Mouse (Mus musculus) lung, postnatal 10 days (tissue): ENCODE data around the gene Ksr1.

ENCODE experiments used
- DNase-seq: peaks from one replicate; pipeline ENCODE4 v3.0.0; 2021

Gene Ksr1

DNA sequence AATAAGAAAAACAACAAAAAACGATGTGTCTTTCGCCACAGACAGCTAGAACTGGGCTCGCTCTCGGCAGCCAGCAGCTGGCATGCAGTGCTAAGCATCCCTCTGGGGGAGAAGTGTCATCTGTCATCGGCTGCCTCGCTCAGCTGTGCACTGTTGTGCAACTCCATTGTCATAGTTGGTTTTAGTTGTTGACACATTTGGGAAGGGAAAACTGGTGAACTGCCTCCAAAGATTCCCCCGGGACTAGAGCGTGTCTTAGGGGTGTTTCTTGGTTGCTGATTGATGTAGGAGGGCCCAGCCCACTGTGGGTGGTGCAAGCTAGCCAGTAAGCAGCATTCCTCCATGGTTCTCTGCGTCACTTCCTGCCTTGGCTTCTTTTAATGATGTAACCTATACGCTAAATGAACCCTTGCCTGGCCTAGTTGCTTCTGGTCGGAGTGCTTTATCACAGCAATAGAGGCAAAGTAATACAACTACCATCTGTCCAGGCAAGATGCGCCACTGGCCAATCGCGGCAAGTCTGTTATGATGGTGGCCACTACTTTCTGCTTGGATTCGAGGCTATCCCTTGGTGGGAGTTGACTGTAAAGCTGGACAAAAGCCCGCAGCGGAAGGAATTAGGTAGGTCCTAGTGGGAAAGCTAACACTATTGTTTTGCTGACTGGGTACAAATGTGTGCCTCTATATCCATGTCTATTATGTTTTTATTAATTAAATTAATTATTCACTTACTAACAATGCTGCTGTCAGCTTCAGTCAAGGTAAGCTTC is 172.6 kb downstream of the Ksr1 start:
- DNase-seq: peak; percentile 73

DNA sequence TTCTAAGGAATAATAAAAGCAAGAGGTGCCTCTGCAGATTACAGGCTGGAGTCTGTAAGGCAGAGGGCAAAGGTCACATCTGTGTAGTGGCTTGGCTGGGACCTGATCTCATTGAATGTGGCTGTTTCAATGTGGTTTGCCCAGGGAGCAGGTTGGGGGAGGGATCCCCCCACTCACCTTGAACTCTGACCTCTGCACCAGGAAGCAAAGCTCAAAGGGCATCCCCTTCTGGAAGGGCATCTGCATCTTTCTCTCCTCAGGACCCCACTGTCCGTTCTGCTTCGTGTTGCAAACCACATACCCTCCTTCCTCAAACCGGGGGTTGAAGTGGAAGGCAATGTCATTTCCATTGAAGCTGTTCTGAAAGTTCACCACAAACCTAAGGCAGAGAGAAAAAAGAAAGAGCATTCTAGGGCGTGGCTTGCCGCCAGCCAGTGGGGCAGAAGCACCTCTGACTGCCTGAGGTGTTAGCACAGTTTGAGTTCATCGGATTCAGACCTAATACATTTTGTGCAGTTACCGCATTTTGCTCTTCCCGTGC is 173.3 kb downstream of the Ksr1 start:
- no peak for DNase-seq

- DNase-seq: no peak
These were observed 173.9 kb downstream of the Ksr1 start for GRCm38 (mm10) chr11:78972328-78972727.

DNA sequence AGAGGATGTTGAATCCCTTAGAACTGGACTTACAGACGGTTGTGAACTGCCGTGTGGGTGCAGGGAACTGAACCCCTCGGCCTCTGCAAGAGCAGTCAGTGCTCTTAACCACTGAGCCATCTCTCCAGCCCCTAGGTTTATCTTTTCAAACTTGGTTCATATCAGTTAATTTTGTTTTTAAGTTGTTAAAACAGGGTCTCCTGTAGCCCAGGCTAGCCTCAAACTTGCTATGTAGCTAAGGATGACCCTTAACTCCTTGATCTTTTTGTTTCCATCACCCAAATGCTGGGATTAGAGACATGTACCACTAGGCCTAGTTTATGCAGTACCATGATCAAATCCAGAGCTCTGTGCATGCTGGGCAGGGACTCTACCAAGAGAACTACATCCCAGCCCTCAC is 174.5 kb downstream of the Ksr1 start:
- DNase-seq: no peak

- no peak for DNase-seq
These were observed 175.1 kb downstream of the Ksr1 start for GRCm38 (mm10) chr11:78971096-78971495.

- DNase-seq: no peak
These were observed 178.1 kb downstream of the Ksr1 start for GRCm38 (mm10) chr11:78968121-78968520.

DNA sequence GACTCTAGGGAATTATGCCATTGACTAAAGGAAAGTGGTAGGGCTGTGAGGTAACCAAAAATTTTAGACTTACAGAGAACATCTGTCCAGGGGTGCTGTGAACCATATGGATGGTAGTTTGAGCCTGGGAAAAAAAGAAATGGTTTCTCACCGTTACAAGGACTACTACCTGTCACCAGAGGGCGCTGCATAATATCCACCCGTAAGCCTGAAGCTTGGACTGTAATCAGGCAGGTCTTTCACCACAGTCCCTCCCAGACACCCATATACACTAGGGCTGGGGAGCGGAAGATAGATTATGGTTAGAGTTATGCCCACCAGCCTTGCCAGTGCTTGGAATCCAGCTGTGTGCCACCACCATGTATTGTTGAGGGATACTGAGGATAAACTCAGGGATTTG is 178.8 kb downstream of the Ksr1 start:
- peak; percentile 74 for DNase-seq
